Mouse (Mus musculus) heart, adult 2 months (tissue): ENCODE data around the gene Elfn2. TPM values are rescaled to one million over a fixed set of nuclear protein-coding genes. Genes with fewer than 3 reads are reported as not detected.
A peak's percentile ranks its signal among the peaks of the same experiment; 100 is the strongest.

Experiments
- DNase-seq, 2 experiments: peaks; one replicate each; pipeline ENCODE4 v3.0.0; 2021
- H3K27ac ChIP-seq: fragments of 200-600 bp; 2 replicates; pipeline ENCODE4 v1.8.1; 2022
- H3K27me3 ChIP-seq: fragments of 200-500 bp; 2 replicates; pipeline ENCODE4 v1.6.1; 2012; ENCODE audit warnings: mild to moderate bottlenecking, low read length, inconsistent platforms, mixed read lengths; ENCODE audit not compliant: control insufficient read depth, insufficient read depth
- H3K36me3 ChIP-seq: fragments of 200-500 bp; 2 replicates; pipeline ENCODE4 v1.6.1; 2012; ENCODE audit warnings: low read length, inconsistent platforms; ENCODE audit not compliant: control insufficient read depth, insufficient read depth
- H3K4me1 ChIP-seq: fragments of 200-500 bp; 2 replicates; pipeline ENCODE4 v1.6.1; 2011; ENCODE audit warnings: low read length; ENCODE audit not compliant: control insufficient read depth, insufficient read depth
- H3K4me3 ChIP-seq: fragments of 200-600 bp; 2 replicates; pipeline ENCODE4 v1.8.1; 2022
- H3K79me2 ChIP-seq: fragments of 200-500 bp; replicated peaks from 2 replicates; pipeline ENCODE4 v1.6.1; 2012; ENCODE audit warnings: mild to moderate bottlenecking, inconsistent platforms, low read length, moderate library complexity, mixed read lengths; ENCODE audit not compliant: control insufficient read depth, insufficient read depth
- H3K9ac ChIP-seq: fragments of 200-500 bp; 2 replicates; pipeline ENCODE4 v1.6.1; 2012; ENCODE audit warnings: low read depth, mild to moderate bottlenecking, control low read depth, inconsistent platforms, low read length, mixed read lengths
- CTCF ChIP-seq: fragments of 200-600 bp; IDR thresholded peaks from 2 replicates; pipeline ENCODE4 v1.8.1; 2022; ENCODE audit warnings: antibody characterized with exemption, mild to moderate bottlenecking, moderate library complexity
- EP300 ChIP-seq: fragments of 200-500 bp; IDR thresholded peaks from 2 replicates; pipeline ENCODE4 v1.6.1; 2011; ENCODE audit warnings: low read depth, low read length, control low read depth; ENCODE audit not compliant: insufficient read depth
- POLR2A ChIP-seq: fragments of 200-500 bp; IDR thresholded peaks from 2 replicates; pipeline ENCODE4 v1.6.1; 2011; ENCODE audit warnings: mild to moderate bottlenecking, low read depth, low read length, control low read depth; ENCODE audit not compliant: insufficient read depth
- WGBS: fragments of 180-500 bp; shearing (Covaris S2); methylation state at CpG from one replicate; pipeline ENCODE4 v1.1.7; 2018; 5-methylcytosine and 5-hydroxymethylcytosine counted together
- intact Hi-C: fragments of 180-260 bp; cut with DNase I; formaldehyde crosslinking; loops from one replicate; pipeline ENCODE4 v1.15.1; 2025
- long read RNA-seq: library from polyadenylated mRNA; stranded (forward); transcript quantifications from one replicate; pipeline ENCODE4 v2.0.0, GENCODE M21; 2021
- polyA plus RNA-seq: library from polyadenylated mRNA; depleted of rRNA; stranded (reverse); fragments of >200 nt; gene quantifications from 2 replicates; pipeline ENCODE4 v1.2.3, GENCODE M21; 2012; rRNA removed
- total RNA-seq, 2 experiments: library from RNA; stranded (reverse); gene quantifications; 2 replicates each; pipeline ENCODE4 v1.2.3; 2021

The Elfn2 gene
- 1 to 10 TPM; 1.3 to 3.4 TPM for total RNA-seq
- 0.16 and 0.35 TPM in 2 replicates for polyA plus RNA-seq
- long read RNA-seq: 0 reads

- WGBS: 3% methylated on average over 89 of the region's 89 CpGs
- Histone ChIP-seq H3K36me3 (no peaks in the 10 kb centered on the region), H3K27ac (no peak within 1 kb of the TSS), H3K4me3 (peak within 1 kb of the TSS; percentile 27), H3K27me3 (peaks cover 26% of the 10 kb centered on the region), H3K4me1 (no peaks in the 10 kb centered on the region; the same call in 1 of the 2 replicates), H3K9ac (peak within 1 kb of the TSS; percentile 21), H3K79me2 (no peaks in the 10 kb centered on the region)
- TF ChIP-seq CTCF: no peak
- TF ChIP-seq EP300: no peak
- no peak for TF ChIP-seq POLR2A
- DNase-seq: no peak
- intact Hi-C loops: no loop called here
These were observed at the start of gene Elfn2 for GRCm38 (mm10) chr15:78718290-78719250. Gene Elfn2 (minus strand): TSS chr15:78718771.

- intact Hi-C loops: no loop called here
- H3K27me3 ChIP-seq: no peaks in the 10 kb centered on the region
- WGBS: 81% methylated on average over 5 of the region's 5 CpGs
- H3K9ac ChIP-seq: no peak overlapping the region
- no peak overlapping the region for H3K27ac ChIP-seq
- TF ChIP-seq EP300 (no peak), CTCF (no peak), POLR2A (no peak)
- H3K36me3 ChIP-seq: no peaks in the 10 kb centered on the region
- no peaks in the 10 kb centered on the region for H3K79me2 ChIP-seq
- no peak overlapping the region for H3K4me3 ChIP-seq
- H3K4me1 ChIP-seq: no peaks in the 10 kb centered on the region
- DNase-seq: no peak
These were observed 45.1 kb upstream of the Elfn2 start for GRCm38 (mm10) chr15:78763704-78764103.

GRCm38 (mm10) chr15:78763210-78763609 is 44.6 kb upstream of the Elfn2 start:
- H3K36me3 ChIP-seq: no peaks in the 10 kb centered on the region
- no peaks in the 10 kb centered on the region for H3K4me1 ChIP-seq
- H3K27me3 ChIP-seq: no peaks in the 10 kb centered on the region
- no peak for DNase-seq
- intact Hi-C loops: no loop called here
- no peak overlapping the region for H3K4me3 ChIP-seq
- H3K27ac ChIP-seq: no peak overlapping the region
- H3K79me2 ChIP-seq: no peaks in the 10 kb centered on the region
- TF ChIP-seq CTCF (no peak), EP300 (no peak), POLR2A (no peak)
- no peak overlapping the region for H3K9ac ChIP-seq
- 42% methylated on average over 9 of the region's 10 CpGs for WGBS

DNA sequence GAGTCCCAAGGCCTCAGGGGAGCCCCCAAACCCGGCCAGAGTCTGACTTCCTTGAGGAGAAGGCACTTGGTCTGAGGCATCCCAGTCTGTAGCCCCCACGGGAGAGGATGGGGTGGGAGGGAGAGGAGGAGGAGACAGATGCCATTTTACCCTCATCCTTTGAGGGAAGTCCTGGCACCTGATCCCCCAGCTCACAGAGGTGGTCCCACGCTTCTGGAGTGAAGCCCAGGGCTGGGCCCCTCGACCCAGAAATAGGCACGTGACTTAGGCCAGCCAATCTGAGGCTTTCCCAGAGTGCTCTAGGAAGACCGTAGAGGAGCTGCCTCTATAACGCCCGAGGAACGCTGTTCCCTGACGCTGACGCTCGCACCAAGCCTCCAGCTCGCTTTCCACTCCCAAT is 42.5 kb upstream of the Elfn2 start:
- Histone ChIP-seq H3K27ac (no peak overlapping the region), H3K4me1 (no peaks in the 10 kb centered on the region), H3K79me2 (no peaks in the 10 kb centered on the region), H3K4me3 (no peak overlapping the region), H3K27me3 (no peaks in the 10 kb centered on the region), H3K36me3 (no peaks in the 10 kb centered on the region), H3K9ac (no peak overlapping the region)
- DNase-seq: no peak
- intact Hi-C loops: no loop called here
- TF ChIP-seq CTCF (no peak), POLR2A (no peak), EP300 (no peak)
- WGBS: 76% methylated on average over 13 of the region's 13 CpGs

- Histone ChIP-seq H3K79me2 (no peaks in the 10 kb centered on the region), H3K36me3 (no peaks in the 10 kb centered on the region), H3K27me3 (no peaks in the 10 kb centered on the region), H3K9ac (no peak overlapping the region), H3K27ac (no peak overlapping the region), H3K4me1 (no peaks in the 10 kb centered on the region), H3K4me3 (no peak overlapping the region)
- WGBS: 86% methylated on average over 6 of the region's 6 CpGs
- intact Hi-C loops: no loop called here
- no peak for DNase-seq
- TF ChIP-seq POLR2A (no peak), CTCF (no peak), EP300 (no peak)
These were observed 39.6 kb upstream of the Elfn2 start for GRCm38 (mm10) chr15:78758132-78758531.

GRCm38 (mm10) chr15:78755966-78756725 is 37.6 kb upstream of the Elfn2 start:
- no peaks in the 10 kb centered on the region for H3K4me1 ChIP-seq
- no peak overlapping the region for H3K27ac ChIP-seq
- H3K36me3 ChIP-seq: no peaks in the 10 kb centered on the region
- no peak for DNase-seq
- no peak overlapping the region for H3K4me3 ChIP-seq
- intact Hi-C loops: no loop called here
- WGBS: 81% methylated on average over 12 of the region's 12 CpGs
- H3K27me3 ChIP-seq: no peaks in the 10 kb centered on the region
- no peaks in the 10 kb centered on the region for H3K79me2 ChIP-seq
- no peak overlapping the region for H3K9ac ChIP-seq
- no peak for TF ChIP-seq CTCF
- no peak for TF ChIP-seq POLR2A
- TF ChIP-seq EP300: no peak
